Mouse (Mus musculus): ENCODE measurements at regions not wholly inside any gene's neighbourhood (a gene's known extent, or its start where the extent isn't known, plus 50 kb on each side); places are given as distances from the start of the nearest gene placed in this dataset.

GRCm38 (mm10) chr4:137216908-137217497, 60.3 kb upstream of the Wnt4 start:
- TF ChIP-seq POLR2A (IDR thresholded peaks at IDR 0.05; ENCODE audit: control insufficient read depth, extremely low read depth, insufficient read depth, low read length, poor library complexity) (no peak), CTCF (IDR thresholded peaks at IDR 0.05; ENCODE audit: borderline replicate concordance, control insufficient read depth, extremely low read depth, insufficient read depth, low read length, poor library complexity) (no peak)
- 76% methylated on average over 9 of the region's 9 CpGs for WGBS
- no peaks in the 10 kb centered on the region for H3K4me1 ChIP-seq (replicated peaks; ENCODE audit: control insufficient read depth, insufficient read depth, low read length)
- H3K4me3 ChIP-seq (ENCODE audit: control insufficient read depth, insufficient read depth, low read length), result no peak overlapping the region
- no peaks in the 10 kb centered on the region for H3K36me3 ChIP-seq (ENCODE audit: control insufficient read depth, insufficient read depth, low read length)
- no peak overlapping the region for H3K27ac ChIP-seq (ENCODE audit: control insufficient read depth, insufficient read depth, low read length)
- no peaks in the 10 kb centered on the region for H3K27me3 ChIP-seq (ENCODE audit: control insufficient read depth, insufficient read depth, low read length)
- no peak for DNase-seq

GRCm38 (mm10) chr4:137214573-137214972, 62.7 kb upstream of the Wnt4 start:
- Histone ChIP-seq H3K4me1 (replicated peaks; ENCODE audit: control insufficient read depth, insufficient read depth, low read length) (no peaks in the 10 kb centered on the region), H3K4me3 (ENCODE audit: control insufficient read depth, insufficient read depth, low read length) (no peak overlapping the region), H3K27me3 (ENCODE audit: control insufficient read depth, insufficient read depth, low read length) (no peaks in the 10 kb centered on the region), H3K27ac (ENCODE audit: control insufficient read depth, insufficient read depth, low read length) (no peak overlapping the region), H3K36me3 (ENCODE audit: control insufficient read depth, insufficient read depth, low read length) (no peaks in the 10 kb centered on the region)
- no peak for DNase-seq
- no peak for TF ChIP-seq CTCF (IDR thresholded peaks at IDR 0.05; ENCODE audit: borderline replicate concordance, control insufficient read depth, extremely low read depth, insufficient read depth, low read length, poor library complexity)
- TF ChIP-seq POLR2A (IDR thresholded peaks at IDR 0.05; ENCODE audit: control insufficient read depth, extremely low read depth, insufficient read depth, low read length, poor library complexity), result no peak
- 41% methylated on average over 8 of the region's 8 CpGs for WGBS

- WGBS, result 54% methylated on average over 9 of the region's 9 CpGs
- H3K27me3 ChIP-seq (ENCODE audit: control insufficient read depth, insufficient read depth, low read length), result no peaks in the 10 kb centered on the region
- no peak for TF ChIP-seq CTCF (IDR thresholded peaks at IDR 0.05; ENCODE audit: borderline replicate concordance, control insufficient read depth, extremely low read depth, insufficient read depth, low read length, poor library complexity)
These were observed 64.4 kb upstream of the Wnt4 start for GRCm38 (mm10) chr4:137212846-137213245.

GRCm38 (mm10) chr4:137212106-137212505, 65.2 kb upstream of the Wnt4 start:
- Histone ChIP-seq H3K27me3 (ENCODE audit: control insufficient read depth, insufficient read depth, low read length) (no peaks in the 10 kb centered on the region), H3K4me3 (ENCODE audit: control insufficient read depth, insufficient read depth, low read length) (no peak overlapping the region), H3K36me3 (ENCODE audit: control insufficient read depth, insufficient read depth, low read length) (no peaks in the 10 kb centered on the region), H3K4me1 (replicated peaks; ENCODE audit: control insufficient read depth, insufficient read depth, low read length) (no peaks in the 10 kb centered on the region), H3K27ac (ENCODE audit: control insufficient read depth, insufficient read depth, low read length) (no peak overlapping the region)
- no peak for TF ChIP-seq CTCF (IDR thresholded peaks at IDR 0.05; ENCODE audit: borderline replicate concordance, control insufficient read depth, extremely low read depth, insufficient read depth, low read length, poor library complexity)
- TF ChIP-seq POLR2A (IDR thresholded peaks at IDR 0.05; ENCODE audit: control insufficient read depth, extremely low read depth, insufficient read depth, low read length, poor library complexity), result no peak
- DNase-seq, result no peak
- WGBS, result 86% methylated on average over 14 of the region's 14 CpGs

More at GRCm38 (mm10) chr4:137212846-137213245, 64.4 kb upstream of the Wnt4 start:
- no peak overlapping the region for H3K27ac ChIP-seq (ENCODE audit: control insufficient read depth, insufficient read depth, low read length)
- no peaks in the 10 kb centered on the region for H3K4me1 ChIP-seq (replicated peaks; ENCODE audit: control insufficient read depth, insufficient read depth, low read length)
- DNase-seq, result no peak
- no peaks in the 10 kb centered on the region for H3K36me3 ChIP-seq (ENCODE audit: control insufficient read depth, insufficient read depth, low read length)
- H3K4me3 ChIP-seq (ENCODE audit: control insufficient read depth, insufficient read depth, low read length), result no peak overlapping the region

GRCm38 (mm10) chr4:137211288-137211687, 66.0 kb upstream of the Wnt4 start:
- no peaks in the 10 kb centered on the region for H3K27me3 ChIP-seq (ENCODE audit: control insufficient read depth, insufficient read depth, low read length)
- H3K36me3 ChIP-seq (ENCODE audit: control insufficient read depth, insufficient read depth, low read length), result no peaks in the 10 kb centered on the region
- 83% methylated on average over 4 of the region's 4 CpGs for WGBS
- TF ChIP-seq CTCF (IDR thresholded peaks at IDR 0.05; ENCODE audit: borderline replicate concordance, control insufficient read depth, extremely low read depth, insufficient read depth, low read length, poor library complexity) (no peak), POLR2A (IDR thresholded peaks at IDR 0.05; ENCODE audit: control insufficient read depth, extremely low read depth, insufficient read depth, low read length, poor library complexity) (no peak)
- no peaks in the 10 kb centered on the region for H3K4me1 ChIP-seq (replicated peaks; ENCODE audit: control insufficient read depth, insufficient read depth, low read length)
- DNase-seq, result no peak
- no peak overlapping the region for H3K27ac ChIP-seq (ENCODE audit: control insufficient read depth, insufficient read depth, low read length)
- no peak overlapping the region for H3K4me3 ChIP-seq (ENCODE audit: control insufficient read depth, insufficient read depth, low read length)

- TF ChIP-seq CTCF (IDR thresholded peaks at IDR 0.05; ENCODE audit: borderline replicate concordance, control insufficient read depth, extremely low read depth, insufficient read depth, low read length, poor library complexity) (no peak), POLR2A (IDR thresholded peaks at IDR 0.05; ENCODE audit: control insufficient read depth, extremely low read depth, insufficient read depth, low read length, poor library complexity) (no peak)
- H3K4me1 ChIP-seq (replicated peaks; ENCODE audit: control insufficient read depth, insufficient read depth, low read length), result no peaks in the 10 kb centered on the region
- H3K27me3 ChIP-seq (ENCODE audit: control insufficient read depth, insufficient read depth, low read length), result no peaks in the 10 kb centered on the region
- H3K4me3 ChIP-seq (ENCODE audit: control insufficient read depth, insufficient read depth, low read length), result no peak overlapping the region
- H3K27ac ChIP-seq (ENCODE audit: control insufficient read depth, insufficient read depth, low read length), result no peak overlapping the region
- DNase-seq, result no peak
- WGBS, result 83% methylated on average over 4 of the region's 4 CpGs
- H3K36me3 ChIP-seq (ENCODE audit: control insufficient read depth, insufficient read depth, low read length), result no peaks in the 10 kb centered on the region
These were observed 66.8 kb upstream of the Wnt4 start for GRCm38 (mm10) chr4:137210525-137210924.

- Histone ChIP-seq H3K36me3 (ENCODE audit: control insufficient read depth, insufficient read depth, low read length) (no peaks in the 10 kb centered on the region), H3K27me3 (ENCODE audit: control insufficient read depth, insufficient read depth, low read length) (no peaks in the 10 kb centered on the region), H3K4me3 (ENCODE audit: control insufficient read depth, insufficient read depth, low read length) (no peak overlapping the region), H3K4me1 (replicated peaks; ENCODE audit: control insufficient read depth, insufficient read depth, low read length) (no peaks in the 10 kb centered on the region), H3K27ac (ENCODE audit: control insufficient read depth, insufficient read depth, low read length) (no peak overlapping the region)
- DNase-seq, result no peak
- WGBS, result 83% methylated on average over 7 of the region's 7 CpGs
- TF ChIP-seq POLR2A (IDR thresholded peaks at IDR 0.05; ENCODE audit: control insufficient read depth, extremely low read depth, insufficient read depth, low read length, poor library complexity) (no peak), CTCF (IDR thresholded peaks at IDR 0.05; ENCODE audit: borderline replicate concordance, control insufficient read depth, extremely low read depth, insufficient read depth, low read length, poor library complexity) (no peak)
These were observed 76.3 kb upstream of the Wnt4 start for GRCm38 (mm10) chr4:137200968-137201367.
